In the genomic region with DNA sequence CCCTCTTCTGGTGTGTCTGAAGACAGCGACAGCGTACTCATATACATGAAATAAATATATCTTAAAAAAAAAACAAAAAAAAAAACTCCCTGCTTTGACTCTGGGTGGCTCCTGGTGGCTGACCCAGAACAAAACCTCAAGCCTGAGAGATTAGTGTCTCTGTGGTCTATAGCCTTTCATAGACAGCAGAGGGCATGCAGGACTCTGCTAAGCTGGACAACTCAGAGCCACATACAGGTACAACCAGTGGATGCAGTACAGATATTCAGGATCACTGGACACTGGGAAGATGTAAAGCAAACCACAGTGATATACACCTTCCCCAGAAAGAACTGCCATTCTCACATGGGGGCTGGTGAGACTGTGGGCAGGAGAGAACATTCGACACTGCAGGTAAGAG, we compare ENCODE assay signal across 16 mouse cellular contexts. TPM values are rescaled to one million over a fixed set of nuclear protein-coding genes. Genes with fewer than 3 reads are reported as not detected.
DNase-seq lines count a peak whose midpoint lies in the region; ATAC-seq and TF ChIP-seq lines count a peak whose summit lies in the region.
"Had no signal": no experiment of that assay in that cellular context is flagged by ENCODE, and none has a peak within 500 bp of the region (broad histone marks: within the 10 kb centered on the region; RNA-seq: fewer than 3 reads in every experiment).

No protein-coding gene starts in this region.

- WGBS in heart, postnatal 0 days, result 87% methylated on average over 3 of the region's 3 CpGs
- WGBS in liver, embryonic 14.5 days (ENCODE audit: insufficient replicate concordance), result 85% methylated on average over 3 of the region's 3 CpGs
- WGBS in liver, embryonic 11.5 days, result 88% methylated on average over 3 of the region's 3 CpGs

- TF ChIP-seq EP300 in heart, postnatal 0 days (IDR thresholded peaks at IDR 0.05; ENCODE audit: low read depth), result no peak
- no peak for TF ChIP-seq EP300 in liver, embryonic 14.5 days (IDR thresholded peaks at IDR 0.05; ENCODE audit: low read depth)

- H3K9ac ChIP-seq in heart, postnatal 0 days (replicated peaks; ENCODE audit: low read depth, low read length), result no peak overlapping the region
- no peak overlapping the region for H3K9ac ChIP-seq in liver, embryonic 14.5 days (replicated peaks)
- no peak overlapping the region for H3K9ac ChIP-seq in liver, embryonic 11.5 days (ENCODE audit: low read depth, low read length)
- H3K9ac ChIP-seq: kidney, embryonic 15.5 days; lung, embryonic 14.5 days; midbrain, embryonic 12.5 days had no signal

- no peak for TF ChIP-seq POLR2A in cortical plate, adult 2 months (IDR thresholded peaks at IDR 0.05; ENCODE audit: extremely low read depth, insufficient read depth, low read length)

- peaks cover 11% of the 10 kb centered on the region; the same call in 1 of the 2 replicates for H3K4me1 ChIP-seq in heart, postnatal 0 days (ENCODE audit: control insufficient read depth, insufficient read depth)
- H3K4me1 ChIP-seq in liver, embryonic 14.5 days (replicated peaks; ENCODE audit: control insufficient read depth in 2 of 2, insufficient read depth in 2 of 2, low read length in 1 of 2), result peaks cover 0 to 2% of the 10 kb centered on the region in 2 experiments; a peak in 2 of 4 replicates
- H3K4me1 ChIP-seq in liver, embryonic 11.5 days (replicated peaks; ENCODE audit: control insufficient read depth, insufficient read depth, low read length), result no peaks in the 10 kb centered on the region; the same call in 1 of the 2 replicates
- H3K4me1 ChIP-seq in cortical plate, adult 2 months (ENCODE audit: control insufficient read depth, insufficient read depth, low read length), result no peaks in the 10 kb centered on the region

- TF ChIP-seq CTCF in heart, postnatal 0 days (IDR thresholded peaks at IDR 0.05; ENCODE audit: low read depth), result peak; percentile 56
- TF ChIP-seq CTCF in liver, embryonic 14.5 days (IDR thresholded peaks at IDR 0.05; ENCODE audit: low read depth), result peak; percentile 8; the same call in 1 of the 2 replicates
- TF ChIP-seq CTCF in cortical plate, adult 2 months (IDR thresholded peaks at IDR 0.05; ENCODE audit: extremely low read depth, insufficient read depth, low read length), result peak; percentile 17; the same call in 1 of the 2 replicates

- no peak overlapping the region for H3K4me2 ChIP-seq in heart, postnatal 0 days (ENCODE audit: low read depth, low read length)
- H3K4me2 ChIP-seq in liver, embryonic 14.5 days (ENCODE audit: low read depth), result no peak overlapping the region
- no peak overlapping the region for H3K4me2 ChIP-seq in liver, embryonic 11.5 days
- H3K4me2 ChIP-seq: kidney, embryonic 15.5 days; lung, embryonic 14.5 days; midbrain, embryonic 12.5 days had no signal

- H3K9me3 ChIP-seq in heart, postnatal 0 days (replicated peaks; ENCODE audit: control insufficient read depth, low read length), result no peaks in the 10 kb centered on the region
- H3K9me3 ChIP-seq in liver, embryonic 14.5 days (ENCODE audit: control insufficient read depth, low read length), result no peaks in the 10 kb centered on the region
- H3K9me3 ChIP-seq in liver, embryonic 11.5 days (ENCODE audit: control insufficient read depth, low read length), result no peaks in the 10 kb centered on the region
- H3K9me3 ChIP-seq: kidney, embryonic 15.5 days; midbrain, embryonic 12.5 days had no signal

- DNase-seq in cerebellum, postnatal 36 days, result no peak
- peak; percentile 45 for DNase-seq in heart, postnatal 0 days (ENCODE audit: low spot score)
- no peak for DNase-seq in heart, postnatal 4 days
- DNase-seq in liver, embryonic 14.5 days (ENCODE audit: low read depth in 3 of 3, low spot score in 3 of 3), result no peak
- no peak for DNase-seq in liver, embryonic 11.5 days (ENCODE audit: low spot score)
- DNase-seq in yolk sac, embryonic 10.5 days (ENCODE audit: low spot score), result no peak
- DNase-seq: adrenal gland, postnatal 14 days; gastrocnemius, postnatal 10 days; lung, embryonic 14.5 days; right cerebral cortex, postnatal 4 days; thymus, postnatal 25 days had no signal

- no peaks in the 10 kb centered on the region for H3K27me3 ChIP-seq in heart, postnatal 0 days (ENCODE audit: control insufficient read depth, insufficient read depth, low read length)
- no peaks in the 10 kb centered on the region for H3K27me3 ChIP-seq in liver, embryonic 14.5 days (ENCODE audit: control insufficient read depth, insufficient read depth, low read length)
- H3K27me3 ChIP-seq in liver, embryonic 11.5 days (replicated peaks; ENCODE audit: control insufficient read depth, insufficient read depth, low read length), result no peaks in the 10 kb centered on the region
- H3K27me3 ChIP-seq: kidney, embryonic 15.5 days; midbrain, embryonic 12.5 days had no signal

- H3K4me3 ChIP-seq in heart, postnatal 0 days (ENCODE audit: low read depth, low read length), result no peak overlapping the region
- H3K4me3 ChIP-seq in liver, embryonic 14.5 days (ENCODE audit: insufficient read depth in 1 of 2, low read depth in 2 of 2, low read length in 2 of 2), result no peak overlapping the region
- H3K4me3 ChIP-seq in liver, embryonic 11.5 days (ENCODE audit: low read depth, low read length), result no peak overlapping the region
- H3K4me3 ChIP-seq in cortical plate, adult 2 months (ENCODE audit: insufficient read depth, low read length), result no peak overlapping the region
- H3K4me3 ChIP-seq: kidney, embryonic 15.5 days; midbrain, embryonic 12.5 days had no signal

- H3K36me3 ChIP-seq in heart, postnatal 0 days (replicated peaks; ENCODE audit: control insufficient read depth, insufficient read depth, low read length), result no peaks in the 10 kb centered on the region
- H3K36me3 ChIP-seq in liver, embryonic 14.5 days (replicated peaks; ENCODE audit: control insufficient read depth, insufficient read depth, low read depth), result no peaks in the 10 kb centered on the region
- H3K36me3 ChIP-seq in liver, embryonic 11.5 days (ENCODE audit: control insufficient read depth, insufficient read depth, low read length), result no peaks in the 10 kb centered on the region
- H3K36me3 ChIP-seq: kidney, embryonic 15.5 days; midbrain, embryonic 12.5 days had no signal

- no peak overlapping the region for H3K27ac ChIP-seq in heart, postnatal 0 days (ENCODE audit: low read depth)
- no peak overlapping the region for H3K27ac ChIP-seq in liver, embryonic 14.5 days
- H3K27ac ChIP-seq in liver, embryonic 11.5 days (ENCODE audit: low read depth, low read length), result no peak overlapping the region
- H3K27ac ChIP-seq in cortical plate, adult 2 months (ENCODE audit: insufficient read depth, low read length), result no peak overlapping the region
- H3K27ac ChIP-seq: kidney, embryonic 15.5 days; macrophage; midbrain, embryonic 12.5 days had no signal

- ATAC-seq in cerebellum, adult (ENCODE audit: insufficient number of reproducible peaks, low FRiP score, low TSS enrichment), result peak; percentile 53; the same call in 1 of the 2 replicates
- peak; percentile 69 for ATAC-seq in heart, postnatal 0 days (ENCODE audit: insufficient read depth, low read depth)
- ATAC-seq in liver, embryonic 14.5 days (ENCODE audit: insufficient read depth), result no peak
- ATAC-seq in liver, embryonic 11.5 days (replicated peaks; ENCODE audit: low FRiP score), result no peak

RNA-seq across cellular contexts. Expression of a gene that starts 32.1 kb away (rescaled TPM):
- total RNA-seq in heart, postnatal 0 days (2014; rRNA removed; ENCODE audit: low replicate concordance), result 18.7 TPM in 2 replicates
- 7.2 and 7.4 TPM in 2 replicates for polyA plus RNA-seq in heart, postnatal 0 days (2015; fragmentation: Nextera tagmentation; extraction: Ambion mirVana)
- 10 to 100 TPM; 15.9 to 16.6 TPM for total RNA-seq in heart, postnatal 4 days (2021)
- polyA plus RNA-seq in liver, embryonic 14.5 days (2012; rRNA removed), result 1.9 and 2.1 TPM in 2 replicates
- polyA plus RNA-seq in liver, embryonic 14.5 days (2014; fragmentation: Nextera tagmentation; extraction: Ambion mirVana), result 2.5 and 3.1 TPM in 2 replicates
- 9.8 and 11.0 TPM in 2 replicates for polyA plus RNA-seq in liver, embryonic 11.5 days (2014; fragmentation: Nextera tagmentation; extraction: Ambion mirVana)
- polyA plus RNA-seq in cortical plate, adult 2 months (2012; rRNA removed), result 18.6 and 18.9 TPM in 2 replicates

Comparison
In these comparisons a context has a peak if more than half of its experiments do, and no peak if none do; other contexts are left out.
1. ATAC-seq: peak in cerebellum, adult (single experiment) and heart, postnatal 0 days (single experiment); none in liver, embryonic 14.5 days (single experiment) and liver, embryonic 11.5 days (single experiment).
2. Peak in every context shown above with its lines, with median percentiles within 50 percentile points of each other: CTCF ChIP-seq.